Mouse (Mus musculus) layer of hippocampus, adult 6 months (tissue): ENCODE results near the gene Usp7. TPM values are rescaled to one million over a fixed set of nuclear protein-coding genes. Genes with fewer than 3 reads are reported as not detected.

Source experiments
- long read RNA-seq, 2 experiments: library from polyadenylated mRNA; unstranded; transcript quantifications; one replicate each; pipeline ENCODE4 v2.0.0; 2019 to 2020
- polyA plus RNA-seq: library from polyadenylated mRNA; unstranded; fragments of <200 nt; fragmentation: Nextera tagmentation; gene quantifications from 2 replicates; pipeline ENCODE4 v1.2.3, GENCODE M21; 2021

Gene Usp7
- polyA plus RNA-seq = 9.4 and 9.5 TPM in 2 replicates
- long read RNA-seq, experiment 1, partial matches to known transcripts = 19 of 25 reads
- long read RNA-seq, experiment 1, other reads (novel, unspliced or antisense) = 6 of 25 reads
- long read RNA-seq, experiment 2, full-length matches to known transcripts = 1 of 35 reads
- long read RNA-seq, experiment 2, partial matches to known transcripts = 28 of 35 reads
- long read RNA-seq, experiment 2, other reads (novel, unspliced or antisense) = 6 of 35 reads

GRCm38 (mm10) chr16:8791949-8792557, at the start of gene Usp7:
Gene Usp7 (minus strand): TSS chr16:8792308.

GRCm38 (mm10) chr16:8829564-8830359, 37.7 kb upstream of the Usp7 start, which contains the start of gene 1810013L24Rik:
Gene 1810013L24Rik (plus strand): TSS chr16:8830100.

GRCm38 (mm10) chr16:8680470-8680869, 111.6 kb downstream of the Usp7 start, which contains the start of gene Gm5767:
Gene Gm5767 (plus strand): TSS chr16:8680770.

GRCm38 (mm10) chr16:8671551-8672349, 120.4 kb downstream of the Usp7 start, which contains the start of gene Carhsp1:
Gene Carhsp1 (minus strand): TSS chr16:8672155.

Other genes with a start within 250 kb of the Usp7 start
- 8.9 TPM in 2 replicates for gene Pmm2, start 154.6 kb downstream of the Usp7 start, polyA plus RNA-seq
- gene Tmem186, start 154.6 kb downstream of the Usp7 start, polyA plus RNA-seq = 5.3 and 5.6 TPM in 2 replicates
- 36.5 and 40.7 TPM in 2 replicates for gene Carhsp1, start 120.2 kb downstream of the Usp7 start, polyA plus RNA-seq
- gene Gm5767, start 111.5 kb downstream of the Usp7 start, polyA plus RNA-seq = not detected in 2 replicates
- gene 1810013L24Rik, start 37.8 kb upstream of the Usp7 start, polyA plus RNA-seq = 7.7 and 14.0 TPM in 2 replicates